Mouse (Mus musculus) heart, adult 8-10 months (tissue): ENCODE data around the gene Ajap1. TPM values are rescaled to one million over a fixed set of nuclear protein-coding genes. Genes with fewer than 3 reads are reported as not detected.

Experiments used
- DNase-seq: peaks from one replicate; pipeline ENCODE4 v3.0.0; 2022; ENCODE audit warnings: low spot score
- total RNA-seq, 4 experiments: library from RNA; stranded (reverse); gene quantifications; 2 replicates each; pipeline ENCODE4 v1.2.4; 2022

Gene Ajap1
- total RNA-seq, 4 experiments from 2014 or later: 0.17 to 0.44 (median 0.20) TPM

- DNase-seq: no peak
These were observed 124.9 kb downstream of the Ajap1 start for GRCm38 (mm10) chr4:153357539-153358242.

- DNase-seq: no peak
These were observed 126.4 kb downstream of the Ajap1 start for GRCm38 (mm10) chr4:153356236-153356635.

GRCm38 (mm10) chr4:153344999-153345398 is 137.6 kb downstream of the Ajap1 start:
- no peak for DNase-seq

- DNase-seq: no peak
These were observed 141.7 kb downstream of the Ajap1 start for GRCm38 (mm10) chr4:153340887-153341286.

- DNase-seq: no peak
These were observed 147.3 kb downstream of the Ajap1 start for GRCm38 (mm10) chr4:153335301-153335799.

GRCm38 (mm10) chr4:153327809-153328208 is 154.8 kb downstream of the Ajap1 start:
- DNase-seq: no peak
